Mouse (Mus musculus): ENCODE data around the gene Slc35e2. TPM values are rescaled to one million over a fixed set of nuclear protein-coding genes. Genes with fewer than 3 reads are reported as not detected.
"Not testable (repeated sequence)": the region's sequence is repeated elsewhere in the genome, so short reads cannot be mapped to it uniquely, and the experiment has no call there.

Gene Slc35e2
- polyA plus RNA-seq, 1 experiment from 2014 or later = 15.9 TPM

- Histone ChIP-seq H3K27me3 (no peaks in the 10 kb centered on the region), H3K4me3 (peak overlapping the region; percentile 97), H3K36me3 (peaks cover 7% of the 10 kb centered on the region; the same call in 1 of the 2 replicates), H3K9ac (peak overlapping the region; percentile 99), H3K9me3 (no peaks in the 10 kb centered on the region), H3K4me1 (replicated peaks) (peaks cover 28% of the 10 kb centered on the region), H3K27ac (no peak overlapping the region), H3K4me2 (peak overlapping the region; percentile 90)
- WGBS = 95% methylated on average over 1 of the region's 1 CpGs
- ATAC-seq (ENCODE audit: low FRiP score) = no peak
Observed at GRCm38 (mm10) chr4:155602753-155603152, 1.5 kb downstream of the Slc35e2 start.

- 97% methylated on average over 6 of the region's 6 CpGs for WGBS
- Histone ChIP-seq H3K27me3 (no peaks in the 10 kb centered on the region), H3K27ac (no peak overlapping the region), H3K9ac (no peak overlapping the region), H3K36me3 (peaks cover 7% of the 10 kb centered on the region; the same call in 1 of the 2 replicates), H3K4me2 (no peak overlapping the region), H3K4me3 (no peak overlapping the region), H3K4me1 (replicated peaks) (peaks cover 28% of the 10 kb centered on the region), H3K9me3 (no peaks in the 10 kb centered on the region)
- no peak for ATAC-seq (ENCODE audit: low FRiP score)
Observed at GRCm38 (mm10) chr4:155603801-155604200, 2.6 kb downstream of the Slc35e2 start.

GRCm38 (mm10) chr4:155605132-155605531 is 3.9 kb downstream of the Slc35e2 start:
- H3K27me3 ChIP-seq = no peaks in the 10 kb centered on the region
- ATAC-seq (ENCODE audit: low FRiP score) = no peak
- H3K4me2 ChIP-seq = no peak overlapping the region
- H3K4me3 ChIP-seq = no peak overlapping the region
- WGBS = 95% methylated on average over 4 of the region's 4 CpGs
- peaks cover 26% of the 10 kb centered on the region for H3K4me1 ChIP-seq (replicated peaks)
- peaks cover 12% of the 10 kb centered on the region for H3K36me3 ChIP-seq
- no peaks in the 10 kb centered on the region for H3K9me3 ChIP-seq
- no peak overlapping the region for H3K27ac ChIP-seq
- H3K9ac ChIP-seq = no peak overlapping the region; the same call in 1 of the 2 replicates

- Histone ChIP-seq H3K36me3 (peaks cover 26% of the 10 kb centered on the region), H3K4me3 (no peak overlapping the region), H3K9me3 (no peaks in the 10 kb centered on the region), H3K4me2 (no peak overlapping the region), H3K4me1 (replicated peaks) (peaks cover 23% of the 10 kb centered on the region), H3K27ac (no peak overlapping the region), H3K27me3 (no peaks in the 10 kb centered on the region), H3K9ac (no peak overlapping the region)
- WGBS = 70% methylated on average over 2 of the region's 2 CpGs
- no peak for ATAC-seq (ENCODE audit: low FRiP score)
Observed at GRCm38 (mm10) chr4:155606825-155607224, 5.6 kb downstream of the Slc35e2 start.

GRCm38 (mm10) chr4:155611860-155612259 is 10.6 kb downstream of the Slc35e2 start:
- no peak overlapping the region for H3K4me3 ChIP-seq
- WGBS = 97% methylated on average over 3 of the region's 3 CpGs
- no peaks in the 10 kb centered on the region for H3K4me1 ChIP-seq (replicated peaks)
- no peaks in the 10 kb centered on the region for H3K27me3 ChIP-seq
- no peak overlapping the region for H3K4me2 ChIP-seq
- H3K27ac ChIP-seq = no peak overlapping the region
- no peak overlapping the region for H3K9ac ChIP-seq
- ATAC-seq (ENCODE audit: low FRiP score) = no peak
- no peaks in the 10 kb centered on the region for H3K9me3 ChIP-seq
- peaks cover 65% of the 10 kb centered on the region for H3K36me3 ChIP-seq

GRCm38 (mm10) chr4:155613264-155613663 is 12.0 kb downstream of the Slc35e2 start:
- Histone ChIP-seq H3K4me3 (no peak overlapping the region), H3K27ac (no peak overlapping the region), H3K4me1 (replicated peaks) (no peaks in the 10 kb centered on the region), H3K4me2 (no peak overlapping the region), H3K9ac (no peak overlapping the region), H3K9me3 (no peaks in the 10 kb centered on the region), H3K27me3 (no peaks in the 10 kb centered on the region), H3K36me3 (peaks cover 79% of the 10 kb centered on the region)
- 96% methylated on average over 3 of the region's 3 CpGs for WGBS
- no peak for ATAC-seq (ENCODE audit: low FRiP score)

GRCm38 (mm10) chr4:155618321-155618720 is 17.1 kb downstream of the Slc35e2 start:
- H3K4me3 ChIP-seq = no peak overlapping the region

GRCm38 (mm10) chr4:155624338-155625291 is 23.4 kb downstream of the Slc35e2 start, which contains the start of gene Cdk11b:
Gene Cdk11b (plus strand): TSS chr4:155624854.
- peaks cover 52% of the 10 kb centered on the region for H3K36me3 ChIP-seq
- under 1% methylated on average over 82 of the region's 84 CpGs for WGBS
- peak within 1 kb of the TSS; percentile 90 for H3K27ac ChIP-seq
- H3K27me3 ChIP-seq = no peaks in the 10 kb centered on the region
- no peaks in the 10 kb centered on the region for H3K9me3 ChIP-seq
- H3K9ac ChIP-seq = peak within 1 kb of the TSS; percentile 90
- peak within 1 kb of the TSS; percentile 75 for H3K4me2 ChIP-seq
- peak within 1 kb of the TSS; percentile 95 for H3K4me3 ChIP-seq
- H3K4me1 ChIP-seq (replicated peaks) = peaks cover 11% of the 10 kb centered on the region
- peak; percentile 100 for ATAC-seq (ENCODE audit: low FRiP score)

More at GRCm38 (mm10) chr4:155618321-155618720, 17.1 kb downstream of the Slc35e2 start:
- H3K36me3 ChIP-seq = peaks cover 82% of the 10 kb centered on the region
- 0 out of 2 replicates have a peak, but pooled peaks cover under 1% of the 10 kb centered on the region for H3K4me1 ChIP-seq (replicated peaks)
- no peak overlapping the region for H3K27ac ChIP-seq
- H3K27me3 ChIP-seq = no peaks in the 10 kb centered on the region
- no peak overlapping the region for H3K9ac ChIP-seq
- no peak overlapping the region for H3K4me2 ChIP-seq
- ATAC-seq (ENCODE audit: low FRiP score) = no peak
- H3K9me3 ChIP-seq = no peaks in the 10 kb centered on the region
- WGBS = 98% methylated on average over 5 of the region's 5 CpGs

- 92% methylated on average over 6 of the region's 6 CpGs for WGBS
- H3K4me1 ChIP-seq (replicated peaks) = peaks cover 3% of the 10 kb centered on the region
Observed at GRCm38 (mm10) chr4:155630267-155630666, 29.1 kb downstream of the Slc35e2 start.

GRCm38 (mm10) chr4:155635766-155636499 is 34.7 kb downstream of the Slc35e2 start:
- H3K4me3 ChIP-seq = no peak overlapping the region
- no peaks in the 10 kb centered on the region for H3K27me3 ChIP-seq
- H3K4me2 ChIP-seq = no peak overlapping the region
- H3K36me3 ChIP-seq = peaks cover 92% of the 10 kb centered on the region
- no peak overlapping the region for H3K9ac ChIP-seq
- no peaks in the 10 kb centered on the region for H3K9me3 ChIP-seq
- no peaks in the 10 kb centered on the region for H3K4me1 ChIP-seq (replicated peaks)
- ATAC-seq (ENCODE audit: low FRiP score) = no peak
- H3K27ac ChIP-seq = no peak overlapping the region

More at GRCm38 (mm10) chr4:155630267-155630666, 29.1 kb downstream of the Slc35e2 start:
- peaks cover 77% of the 10 kb centered on the region for H3K36me3 ChIP-seq
- no peak overlapping the region for H3K27ac ChIP-seq
- no peak overlapping the region for H3K4me3 ChIP-seq
- no peak for ATAC-seq (ENCODE audit: low FRiP score)
- no peaks in the 10 kb centered on the region for H3K27me3 ChIP-seq
- H3K9ac ChIP-seq = no peak overlapping the region
- no peak overlapping the region for H3K4me2 ChIP-seq
- H3K9me3 ChIP-seq = no peaks in the 10 kb centered on the region

- Histone ChIP-seq H3K4me3 (no peak overlapping the region), H3K9me3 (no peaks in the 10 kb centered on the region), H3K4me2 (no peak overlapping the region), H3K36me3 (peaks cover 86% of the 10 kb centered on the region), H3K27ac (no peak overlapping the region), H3K27me3 (no peaks in the 10 kb centered on the region), H3K4me1 (replicated peaks) (no peaks in the 10 kb centered on the region), H3K9ac (no peak overlapping the region)
- no peak for ATAC-seq (ENCODE audit: low FRiP score)
- WGBS = 94% methylated on average over 1 of the region's 1 CpGs
Observed at GRCm38 (mm10) chr4:155643531-155643930, 42.3 kb downstream of the Slc35e2 start.

- H3K27me3 ChIP-seq; ATAC-seq (ENCODE audit: low FRiP score); H3K4me2 ChIP-seq; H3K9ac ChIP-seq; H3K27ac ChIP-seq; H3K4me1 ChIP-seq (replicated peaks); H3K9me3 ChIP-seq; H3K4me3 ChIP-seq: not testable (repeated sequence)
- 97% methylated on average over 2 of the region's 2 CpGs for WGBS
- peaks cover 89% of the 10 kb centered on the region for H3K36me3 ChIP-seq
Observed at GRCm38 (mm10) chr4:155645308-155645707, 44.1 kb downstream of the Slc35e2 start, which contains the start of gene Gm10563. Gene Gm10563 (minus strand): TSS chr4:155645408.

Data from hindbrain, embryonic 13.5 days (tissue).